Mouse (Mus musculus): ENCODE data around the gene Rere.
"Not testable (repeated sequence)": the region's sequence is repeated elsewhere in the genome, so short reads cannot be mapped to it uniquely, and the experiment has no call there.

Rere gene

DNA sequence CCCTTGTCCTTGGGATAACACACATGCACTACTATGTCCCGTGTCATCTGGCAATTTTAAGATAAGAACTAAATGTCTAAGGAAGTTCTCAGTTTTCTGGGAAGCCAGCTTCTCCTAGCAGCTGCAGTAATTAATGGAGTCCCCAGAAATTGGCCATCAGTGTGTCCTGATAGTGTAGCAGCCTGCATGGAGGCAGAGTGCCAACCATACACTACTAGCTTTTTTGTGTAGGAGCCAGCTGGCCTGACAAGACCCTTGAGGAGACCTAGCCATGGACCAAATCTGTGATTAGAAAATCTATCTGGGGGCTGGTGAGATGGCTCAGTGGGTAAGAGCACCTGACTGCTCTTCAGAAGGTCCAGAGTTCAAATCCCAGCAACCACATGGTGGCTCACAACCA, 317.2 kb downstream of the Rere start:
- CTCF ChIA-PET = no interaction called here

DNA sequence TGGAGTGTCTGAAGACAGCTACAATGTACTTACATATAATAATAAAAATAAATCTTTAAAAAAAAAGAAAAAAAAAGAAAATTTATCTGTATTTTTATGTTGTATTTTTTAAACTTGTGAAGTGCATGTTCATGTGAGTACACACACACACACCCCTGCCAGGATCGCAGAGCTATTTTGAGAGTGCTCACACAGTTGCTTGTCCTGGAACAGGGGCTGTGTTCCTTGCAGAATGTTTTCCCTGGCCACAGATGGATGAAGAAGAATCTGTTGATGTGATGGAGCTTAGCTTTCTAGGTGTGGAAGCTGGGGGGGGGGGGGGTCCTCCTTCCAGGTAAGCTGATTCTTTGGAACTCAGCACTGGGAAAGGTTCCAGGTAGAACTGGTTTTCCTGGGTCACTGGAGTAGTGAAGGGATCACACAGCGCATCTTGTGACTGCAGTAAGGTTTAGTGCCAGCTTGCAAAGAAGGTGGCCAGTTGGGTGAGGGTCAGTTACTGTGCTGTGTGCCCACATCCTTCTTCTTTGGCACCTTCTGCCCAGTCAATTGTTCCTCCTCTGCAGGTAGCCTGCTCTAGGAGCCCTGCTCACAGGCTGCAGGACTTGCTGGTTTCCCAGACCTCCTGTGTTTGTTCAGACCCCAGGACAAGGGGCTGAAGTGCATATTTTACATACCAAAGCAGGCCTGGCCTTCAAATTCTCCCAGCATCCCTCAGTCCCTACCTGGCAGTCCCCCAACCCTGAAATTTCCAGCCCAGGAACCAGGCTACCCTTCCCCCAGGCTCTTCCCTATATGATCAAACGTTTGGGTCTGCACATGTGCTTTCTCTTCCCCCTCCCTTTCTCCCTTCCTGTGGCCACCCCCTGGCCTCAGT, 317.9 kb downstream of the Rere start:
- CTCF ChIA-PET = no interaction called here

DNA sequence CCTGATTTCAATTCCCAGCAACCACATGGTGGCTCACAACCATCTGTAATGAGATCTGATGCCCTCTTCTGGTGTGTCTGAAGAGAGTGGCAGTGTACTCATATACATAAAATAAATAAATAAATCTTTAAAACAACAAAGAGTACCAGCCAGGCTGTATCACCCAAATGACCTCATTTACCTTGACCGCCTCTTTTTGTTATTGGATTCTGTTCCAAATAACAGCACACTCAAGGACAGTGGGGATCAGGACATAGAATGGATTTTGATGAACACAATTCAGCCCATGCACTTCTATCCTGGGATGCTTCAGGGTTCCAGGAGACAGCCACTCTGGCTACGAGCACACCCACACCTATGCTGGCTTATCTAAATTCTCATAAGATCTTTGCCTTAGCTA, 319.1 kb downstream of the Rere start:
- CTCF ChIA-PET = not testable (repeated sequence)

DNA sequence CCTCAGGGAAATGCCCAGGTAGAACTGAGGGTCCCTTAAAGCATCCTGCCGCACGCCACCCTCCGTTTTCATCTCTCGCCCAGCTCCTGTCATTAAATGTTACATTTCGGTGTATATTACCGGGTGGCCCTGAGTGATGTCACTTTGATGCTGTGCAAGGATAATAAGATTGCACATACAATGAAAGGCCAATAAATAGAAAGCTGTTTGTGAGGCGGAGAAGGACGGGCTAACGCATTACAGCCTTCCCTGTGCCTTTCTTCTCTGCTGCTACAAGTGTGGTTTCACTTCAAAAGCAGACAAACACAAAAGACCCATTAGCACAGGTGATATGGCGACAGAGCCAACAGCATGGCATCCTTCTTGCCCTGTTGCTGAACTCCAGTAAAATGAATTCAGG, 320.0 kb downstream of the Rere start:
- CTCF ChIA-PET = no interaction called here

DNA sequence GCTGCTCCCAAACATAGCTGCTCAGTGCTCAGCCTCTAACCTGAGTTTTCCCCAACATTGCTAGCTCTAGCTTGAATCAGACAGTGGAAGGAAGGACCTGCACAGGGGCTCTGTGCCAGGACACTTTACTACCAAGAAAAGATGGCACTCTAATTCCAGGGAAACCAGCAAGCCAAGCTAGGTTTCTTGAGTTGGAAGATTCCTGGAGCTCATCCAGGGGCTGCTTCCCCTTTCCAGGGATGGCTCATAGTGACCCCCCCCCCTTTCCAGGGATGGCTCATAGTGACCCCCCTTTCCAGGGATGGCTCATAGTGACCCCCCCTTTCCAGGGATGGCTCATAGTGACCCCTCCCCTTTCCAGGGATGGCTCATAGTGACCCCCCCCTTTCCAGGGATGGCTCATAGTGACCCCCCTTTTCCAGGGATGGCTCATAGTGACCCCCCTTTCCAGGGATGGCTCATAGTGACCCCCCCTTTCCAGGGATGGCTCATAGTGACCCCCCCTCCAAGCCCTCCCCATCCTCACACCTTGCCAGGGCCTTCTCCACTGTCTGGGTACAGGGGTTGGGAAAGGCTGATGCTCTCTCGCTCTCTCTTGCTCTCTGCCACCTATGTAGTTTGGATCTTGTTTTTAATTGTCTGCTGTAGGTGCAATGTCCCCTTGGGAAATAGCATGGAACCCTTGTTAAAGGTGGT, 322.1 kb downstream of the Rere start:
- CTCF ChIA-PET = interaction anchor here (0.6 to 0.8 kb wide), 4 partner anchors 47 to 296 kb away, joined by 3 to 8 read pairs (median 6); no protein-coding TSS in a partner anchor

DNA sequence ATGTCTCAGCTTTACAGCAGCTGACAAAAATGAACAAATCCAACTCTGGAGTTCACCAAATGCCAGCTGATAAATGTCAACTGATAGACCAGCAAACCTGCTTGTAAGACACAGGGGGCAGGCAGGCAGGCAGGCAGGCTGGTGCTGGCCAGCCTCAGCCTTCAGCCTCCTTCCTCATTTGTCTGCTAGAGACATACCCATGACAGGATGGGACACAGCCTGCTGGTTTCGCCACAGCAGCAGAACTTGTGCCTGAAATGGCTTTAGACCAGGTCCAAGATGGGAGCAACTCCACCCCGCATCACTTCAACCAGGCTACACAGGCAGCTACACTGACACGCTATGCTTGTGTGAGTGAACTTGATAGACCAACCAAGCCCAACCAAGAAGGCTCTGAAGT, 324.4 kb downstream of the Rere start:
- CTCF ChIA-PET = interaction anchor here (0.7 to 0.8 kb wide), 2 partner anchors 93 to 252 kb away, joined by 3 read pairs; no protein-coding TSS in a partner anchor

DNA sequence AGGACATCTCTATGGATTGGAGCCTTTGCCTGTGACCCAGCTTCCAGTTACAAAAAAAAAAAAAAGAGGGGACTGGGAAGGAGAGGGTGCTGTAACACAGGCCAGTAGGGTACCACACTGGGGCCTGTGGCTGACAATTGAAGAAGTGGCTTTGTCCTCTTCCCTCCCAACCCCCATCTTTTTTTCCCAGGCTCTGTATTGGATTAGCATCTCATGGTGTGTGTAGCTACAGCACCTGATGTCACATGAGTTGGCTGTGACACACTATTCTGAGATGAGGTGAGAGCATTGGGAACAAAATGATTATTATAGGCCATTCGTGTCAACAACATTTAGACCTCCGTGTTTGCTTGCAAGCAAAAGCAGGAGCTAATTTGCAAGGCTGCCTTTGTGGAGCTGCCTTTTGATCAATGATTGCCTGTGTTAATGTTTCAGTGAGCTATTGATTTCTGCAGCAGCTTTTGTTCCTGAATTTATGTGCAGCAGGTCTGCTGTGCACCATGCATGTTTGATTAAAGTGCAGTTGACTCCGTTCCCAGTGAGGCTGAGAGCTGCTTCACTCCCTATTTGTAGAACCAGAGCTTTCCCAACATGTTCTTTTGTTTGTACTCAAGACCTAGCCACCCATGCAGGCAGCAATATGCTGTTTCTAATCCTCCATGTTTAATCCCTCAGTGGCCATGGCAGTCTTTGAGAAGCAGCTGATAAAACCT, 325.2 kb downstream of the Rere start:
- CTCF ChIA-PET = interaction anchor here (0.7 kb wide), 1 partner anchor 251 kb away, joined by 3 read pairs; no protein-coding TSS in a partner anchor

DNA sequence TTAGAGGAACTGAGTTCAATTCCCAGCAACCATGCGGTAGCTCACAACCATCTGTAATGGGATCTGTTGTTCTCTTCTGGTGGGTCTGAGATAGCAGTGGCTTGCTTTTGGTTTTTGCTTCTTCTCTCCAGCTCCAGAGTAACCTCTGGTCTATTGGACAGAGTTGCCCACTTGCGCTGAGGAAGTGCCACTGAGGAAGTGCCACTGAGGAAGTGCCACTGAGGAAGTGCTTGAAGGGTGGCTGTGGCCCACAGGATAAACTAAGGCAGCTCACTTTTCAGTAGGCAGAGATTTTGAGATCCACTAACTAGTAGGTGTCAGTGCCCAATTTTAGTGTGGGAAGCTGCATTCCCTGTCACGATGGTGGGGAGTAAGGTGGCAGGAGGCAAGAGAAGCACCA, 327.2 kb downstream of the Rere start:
- CTCF ChIA-PET = interaction anchor here (1.4 kb wide), 1 partner anchor 28 kb away, joined by 5 read pairs; no protein-coding TSS in a partner anchor

DNA sequence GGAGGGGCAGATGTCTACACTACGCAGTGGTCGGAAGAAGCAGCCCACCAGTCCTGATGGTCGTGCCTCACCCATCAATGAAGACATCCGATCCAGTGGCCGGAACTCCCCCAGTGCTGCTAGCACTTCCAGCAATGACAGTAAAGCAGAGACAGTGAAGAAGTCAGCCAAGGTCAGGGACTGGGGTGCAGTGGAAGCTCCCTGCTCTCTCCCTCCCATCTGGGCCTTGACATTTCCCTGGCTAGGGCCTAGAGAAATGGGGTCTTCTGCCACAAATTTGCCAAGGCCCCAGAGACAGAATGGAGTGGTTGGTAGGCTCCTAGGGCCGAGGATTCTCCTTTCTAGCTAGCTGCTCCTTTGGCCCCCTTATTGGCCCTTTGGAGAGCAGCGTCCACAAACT, 332.3 kb downstream of the Rere start:
- CTCF ChIA-PET = no interaction called here

DNA sequence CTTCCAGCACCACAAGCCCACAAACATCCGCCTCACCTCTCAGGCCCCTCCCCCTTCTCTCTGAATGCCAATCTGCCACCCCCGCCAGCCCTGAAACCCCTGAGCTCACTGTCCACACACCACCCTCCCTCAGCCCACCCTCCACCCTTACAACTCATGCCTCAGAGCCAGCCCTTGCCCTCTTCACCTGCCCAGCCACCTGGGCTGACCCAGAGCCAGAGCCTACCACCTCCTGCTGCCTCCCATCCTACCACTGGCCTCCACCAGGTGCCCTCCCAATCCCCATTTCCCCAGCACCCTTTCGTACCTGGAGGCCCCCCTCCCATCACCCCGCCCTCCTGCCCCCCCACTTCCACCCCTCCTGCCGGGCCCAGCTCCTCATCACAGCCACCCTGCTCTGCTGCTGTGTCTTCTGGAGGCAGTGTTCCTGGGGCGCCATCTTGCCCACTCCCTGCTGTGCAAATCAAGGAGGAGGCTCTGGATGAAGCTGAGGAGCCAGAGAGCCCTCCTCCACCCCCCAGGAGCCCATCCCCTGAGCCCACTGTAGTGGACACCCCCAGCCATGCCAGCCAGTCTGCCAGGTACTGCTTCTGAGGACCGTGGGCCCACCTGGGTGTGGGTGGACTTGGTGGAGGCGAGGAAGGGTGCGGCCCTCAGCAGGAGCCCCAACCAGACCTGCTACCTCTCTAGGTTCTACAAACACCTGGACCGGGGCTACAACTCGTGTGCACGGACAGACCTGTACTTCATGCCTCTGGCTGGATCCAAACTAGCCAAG, 334.0 kb downstream of the Rere start:
- CTCF ChIA-PET = interaction anchor here (0.6 kb wide), 1 partner anchor 179 kb away, joined by 3 read pairs; no protein-coding TSS in a partner anchor

DNA sequence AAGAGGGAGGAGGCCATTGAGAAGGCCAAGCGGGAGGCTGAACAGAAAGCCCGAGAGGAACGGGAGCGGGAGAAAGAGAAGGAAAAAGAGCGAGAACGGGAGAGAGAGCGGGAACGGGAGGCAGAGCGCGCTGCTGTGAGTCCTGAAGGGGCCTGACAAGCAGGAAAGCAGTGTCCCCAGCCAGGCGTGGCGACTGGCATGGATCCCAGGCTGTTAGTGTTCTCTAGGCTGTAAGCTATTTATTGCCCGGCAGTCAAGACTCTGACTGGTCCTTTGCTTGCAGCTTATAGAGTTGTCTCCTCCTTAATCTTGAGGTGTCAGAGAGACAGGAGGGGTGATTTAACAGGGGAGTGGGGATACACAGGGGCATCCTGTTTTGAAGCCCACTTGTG, 334.6 kb downstream of the Rere start:
- CTCF ChIA-PET = no interaction called here

DNA sequence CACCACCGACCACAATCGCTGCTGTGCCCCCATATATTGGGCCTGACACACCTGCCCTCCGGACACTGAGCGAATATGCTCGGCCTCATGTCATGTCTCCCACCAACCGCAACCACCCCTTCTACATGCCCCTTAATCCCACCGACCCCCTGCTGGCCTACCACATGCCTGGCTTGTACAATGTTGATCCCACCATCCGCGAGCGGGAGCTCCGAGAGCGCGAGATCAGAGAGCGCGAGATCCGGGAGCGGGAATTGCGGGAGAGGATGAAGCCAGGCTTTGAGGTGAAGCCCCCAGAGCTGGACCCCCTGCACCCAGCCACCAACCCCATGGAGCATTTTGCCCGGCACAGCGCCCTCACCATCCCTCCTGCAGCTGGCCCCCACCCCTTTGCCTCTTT, 335.4 kb downstream of the Rere start:
- CTCF ChIA-PET = no interaction called here

DNA sequence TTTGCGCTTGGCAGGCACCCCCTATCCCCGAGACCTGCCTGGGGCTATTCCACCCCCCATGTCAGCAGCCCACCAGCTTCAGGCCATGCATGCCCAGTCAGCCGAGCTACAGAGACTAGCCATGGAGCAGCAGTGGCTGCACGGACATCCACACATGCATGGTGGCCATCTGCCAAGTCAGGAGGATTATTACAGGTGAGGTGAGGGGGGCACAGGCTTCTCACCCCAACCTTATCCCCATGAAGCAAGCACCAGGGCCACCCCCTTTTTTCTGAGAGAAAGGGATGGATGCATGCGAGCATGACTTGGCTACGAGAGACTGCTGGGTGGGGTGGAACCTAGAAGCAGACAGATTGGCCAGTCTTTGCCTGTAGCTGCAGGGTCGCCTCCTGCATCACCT, 337.6 kb downstream of the Rere start:
- CTCF ChIA-PET = no interaction called here

DNA sequence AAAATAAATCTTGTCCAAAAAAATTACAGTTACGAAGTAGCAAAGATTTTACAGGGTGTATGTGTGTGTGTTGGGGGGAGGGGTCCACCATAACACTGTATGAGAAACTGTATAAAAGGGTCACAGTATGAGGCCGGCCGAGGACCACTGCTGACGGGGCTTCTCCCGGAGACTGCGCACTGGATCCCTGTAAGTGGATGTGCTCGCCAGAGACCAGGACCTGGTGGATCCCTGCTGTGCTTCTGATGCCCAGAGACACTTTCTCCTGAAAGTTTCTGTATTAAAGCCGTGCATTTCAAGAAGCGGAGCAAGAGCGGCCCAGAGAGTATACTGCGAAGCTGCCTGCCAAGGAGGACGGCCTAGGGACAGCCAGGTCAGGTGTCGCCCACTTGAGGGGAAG, 341.2 kb downstream of the Rere start:
- CTCF ChIA-PET = no interaction called here

DNA sequence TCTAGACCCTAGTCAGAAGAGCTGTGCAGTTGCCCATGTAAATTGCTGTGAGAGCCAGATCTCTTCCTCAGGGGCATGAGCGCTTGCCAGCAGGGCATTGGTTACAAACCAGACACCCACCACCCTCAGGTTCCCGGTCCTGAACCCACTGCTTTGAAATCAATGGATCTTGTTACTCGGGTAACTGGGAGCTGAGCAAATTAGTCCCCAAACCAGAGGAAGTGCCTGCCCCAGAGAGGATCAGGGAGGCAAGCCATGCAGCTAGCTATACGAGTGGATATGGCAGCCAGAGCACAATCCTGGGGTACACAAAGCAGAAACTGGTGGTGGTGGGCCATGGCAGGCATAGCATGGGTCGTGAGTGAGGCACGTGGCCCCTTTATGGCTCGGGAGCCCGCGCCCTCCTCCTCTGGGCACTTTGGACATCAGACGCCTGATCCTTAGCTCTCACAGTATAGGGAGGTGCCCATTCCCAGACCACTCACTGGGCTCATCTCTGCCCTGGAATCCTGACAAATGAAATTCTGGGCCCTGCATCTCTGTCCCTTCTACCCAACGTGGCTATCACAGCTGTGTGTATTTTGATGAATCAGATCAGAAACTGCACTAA, 342.9 kb downstream of the Rere start:
- CTCF ChIA-PET = no interaction called here

DNA sequence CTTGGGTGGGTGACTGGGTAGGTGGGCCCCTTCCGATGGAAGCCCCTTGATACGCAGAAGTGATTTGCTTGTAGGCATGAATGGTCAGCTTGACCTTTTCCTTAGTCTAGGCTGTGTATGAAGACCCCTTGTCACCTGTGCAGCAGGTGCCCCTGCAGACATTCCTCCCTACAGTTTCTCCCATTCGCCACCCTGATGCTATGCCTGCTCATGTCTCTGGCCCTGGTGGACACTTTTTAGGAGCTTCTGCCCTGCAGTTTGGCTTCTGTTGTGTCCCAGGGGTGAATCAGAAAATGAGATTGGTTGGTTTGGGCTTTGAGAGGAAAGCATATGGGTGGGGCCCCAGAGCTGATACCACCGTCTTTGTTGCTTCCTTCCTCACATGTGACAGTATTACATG, 343.5 kb downstream of the Rere start:
- CTCF ChIA-PET = no interaction called here

DNA sequence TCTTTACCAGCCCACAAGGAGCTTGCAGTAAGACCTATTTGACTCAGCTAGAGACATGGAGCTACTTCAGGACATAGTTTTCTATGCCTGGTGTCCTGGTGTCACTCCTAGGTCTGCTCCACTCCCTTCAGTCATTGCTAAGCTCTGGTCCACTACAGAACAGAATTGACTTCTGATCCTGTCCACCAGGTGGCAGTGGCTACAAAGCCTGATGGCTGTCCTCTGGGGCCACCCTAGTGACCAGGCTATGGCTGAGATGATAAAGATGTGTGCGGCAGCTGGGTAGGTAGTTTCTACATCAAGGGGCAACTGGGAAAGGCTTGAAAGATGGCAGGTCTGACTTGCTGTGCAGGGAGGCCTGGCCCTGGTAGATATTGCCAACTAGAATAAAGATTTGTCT, 344.0 kb downstream of the Rere start:
- CTCF ChIA-PET = interaction anchor here (0.5 kb wide), 1 partner anchor 82 kb away, joined by 5 read pairs; no protein-coding TSS in a partner anchor

DNA sequence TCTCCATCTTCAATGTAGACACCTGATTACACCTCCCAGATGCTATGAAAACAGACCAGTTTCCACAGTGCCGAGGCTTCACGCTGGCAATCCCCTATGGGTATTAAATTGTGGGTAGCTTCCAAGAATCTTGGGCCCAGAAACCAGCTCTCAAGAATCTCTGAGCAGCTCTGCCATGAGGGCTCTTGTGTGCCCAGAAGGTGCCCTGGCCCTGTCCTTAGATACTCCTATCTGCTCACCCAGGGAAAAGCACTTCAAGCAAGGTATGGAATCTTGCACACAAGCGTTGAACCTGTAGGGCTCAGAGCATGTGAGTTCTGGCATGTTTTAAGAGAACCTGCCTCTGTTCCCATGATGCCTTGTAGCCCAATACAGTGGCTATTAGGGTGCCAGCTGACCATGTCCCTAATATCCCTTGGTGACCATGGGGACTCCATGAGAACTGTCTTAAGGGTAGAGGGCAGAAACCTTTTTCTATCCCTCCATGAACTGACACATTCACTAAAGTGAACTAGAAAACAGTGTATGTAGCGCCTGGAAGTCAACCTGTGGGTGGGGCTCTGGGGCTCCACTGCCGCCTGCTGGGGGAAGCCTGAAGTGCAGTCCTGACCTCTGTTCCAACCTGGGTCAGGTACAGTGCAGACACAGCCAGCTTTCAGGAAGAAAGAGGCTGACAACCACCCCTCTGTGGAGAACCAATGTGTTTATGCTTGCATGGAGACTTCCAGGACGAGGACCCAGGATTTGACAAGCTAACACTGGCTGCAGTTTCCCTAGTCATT, 344.7 kb downstream of the Rere start:
- CTCF ChIA-PET = interaction anchor here (0.5 kb wide), 1 partner anchor 83 kb away, joined by 5 read pairs; no protein-coding TSS in a partner anchor

DNA sequence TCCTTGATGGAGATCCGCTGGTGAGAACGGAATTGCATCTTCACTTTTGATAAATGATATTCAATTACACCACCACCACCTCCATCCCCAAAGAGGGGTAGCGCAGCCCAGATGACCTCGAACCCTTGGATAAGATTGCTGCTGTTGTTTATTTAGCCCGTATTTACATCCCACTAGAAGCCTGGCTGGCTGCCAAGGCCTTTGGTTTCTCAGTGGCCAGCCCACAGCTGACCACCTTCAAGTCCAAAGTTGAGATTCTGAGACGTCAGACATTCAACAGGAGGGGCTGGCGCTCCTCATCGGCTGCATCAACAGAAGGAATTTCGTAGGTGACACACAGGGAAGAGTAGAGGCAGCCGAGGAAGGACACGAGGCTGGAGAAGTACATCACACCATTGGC, 347.8 kb downstream of the Rere start:
- CTCF ChIA-PET = interaction anchor here (0.7 kb wide), 1 partner anchor 69 kb away, joined by 3 read pairs; no protein-coding TSS in a partner anchor

DNA sequence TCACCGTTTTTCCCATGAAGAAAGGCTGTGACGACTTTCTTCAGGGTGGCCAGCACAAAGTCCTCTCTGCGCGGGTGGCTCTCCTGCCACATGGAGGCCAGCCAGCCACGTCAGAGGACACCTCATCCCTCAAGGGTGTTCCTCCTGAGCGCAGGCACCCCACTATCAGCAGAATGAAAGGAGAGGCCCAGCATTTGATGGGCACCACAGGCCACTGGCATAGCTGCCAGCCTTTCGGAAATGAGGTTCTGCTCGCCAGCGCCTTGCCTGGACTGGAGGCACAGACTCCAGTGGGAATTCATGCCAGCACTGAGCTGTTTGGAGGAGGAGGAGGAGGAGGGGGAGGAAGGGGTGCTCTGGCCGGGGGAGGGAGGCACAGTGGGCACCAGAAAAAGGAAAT, 354.1 kb downstream of the Rere start:
- CTCF ChIA-PET = interaction anchor here (0.5 kb wide), 1 partner anchor 14 kb away, joined by 4 read pairs; no protein-coding TSS in a partner anchor
